Mouse (Mus musculus) olfactory bulb, adult 2 months (tissue): ENCODE measurements around the gene Banf1.

Experiments
- CTCF ChIP-seq: fragments of 200-500 bp; IDR thresholded peaks from 2 replicates; pipeline ENCODE4 v1.5.1; 2012; ENCODE audit warnings: low read depth, mild to moderate bottlenecking, low read length, moderate library complexity; ENCODE audit not compliant: insufficient read depth
- POLR2A ChIP-seq: fragments of 200-500 bp; IDR thresholded peaks from 2 replicates; pipeline ENCODE4 v1.6.1; 2012; ENCODE audit warnings: mild to moderate bottlenecking, low read depth, low read length, moderate library complexity; ENCODE audit not compliant: insufficient read depth

DNA sequence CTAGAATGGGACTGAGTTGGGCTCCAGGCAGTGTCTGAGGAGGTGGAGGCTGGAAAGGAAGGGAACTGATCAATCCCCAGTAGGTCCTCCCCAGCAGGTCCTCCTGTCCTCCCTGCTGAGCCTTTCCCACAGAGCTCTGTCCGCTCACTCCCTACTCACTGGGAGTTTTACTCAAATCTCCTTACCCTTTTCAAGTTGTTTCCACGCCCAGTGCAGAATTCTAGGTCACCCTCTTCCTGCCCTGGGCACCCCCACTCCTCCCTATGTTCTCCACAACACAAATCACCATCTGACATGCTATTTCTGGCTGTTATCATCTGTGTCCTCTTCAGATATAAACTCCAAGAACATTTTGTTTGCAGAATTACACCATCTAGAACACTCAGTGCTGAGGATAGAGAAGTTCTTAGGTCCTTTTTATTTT, 47.6 kb upstream of the Banf1 start:
- TF ChIP-seq CTCF, result no peak
- no peak for TF ChIP-seq POLR2A
